Mouse (Mus musculus) heart, embryonic 13.5 days (tissue): ENCODE measurements at regions not wholly inside any gene's neighbourhood (a gene's known extent, or its start where the extent isn't known, plus 50 kb on each side); places are given as distances from the start of the nearest gene placed in this dataset.

Experiments used
- ATAC-seq: fragments of 200-750 bp; cut with Nextera tagmentation; 2 replicates; pipeline ENCODE4 v1.8.0; 2017; ENCODE audit warnings: moderate TSS enrichment; ENCODE audit not compliant: insufficient number of reproducible peaks, low FRiP score, low TSS enrichment; ENCODE audit errors: extremely low read depth
- H3K27ac ChIP-seq: fragments of 300-500 bp; sonication (generic); replicated peaks from 2 replicates; pipeline ENCODE4 v1.5.1; 2015; ENCODE audit warnings: moderate library complexity, mild to moderate bottlenecking, inconsistent platforms
- H3K27me3 ChIP-seq: fragments of 300-500 bp; sonication (generic); replicated peaks from 2 replicates; pipeline ENCODE4 v1.6.1; 2015; ENCODE audit warnings: mild to moderate bottlenecking, inconsistent platforms
- H3K36me3 ChIP-seq: fragments of 300-500 bp; sonication (generic); 2 replicates; pipeline ENCODE4 v1.6.1; 2015; ENCODE audit warnings: mild to moderate bottlenecking, inconsistent platforms
- H3K4me1 ChIP-seq: fragments of 300-500 bp; sonication (generic); 2 replicates; pipeline ENCODE4 v1.6.1; 2015; ENCODE audit warnings: inconsistent platforms
- H3K4me2 ChIP-seq: fragments of 300-500 bp; sonication (generic); 2 replicates; pipeline ENCODE4 v1.6.1; 2015; ENCODE audit warnings: inconsistent platforms, mild to moderate bottlenecking, moderate library complexity
- H3K4me3 ChIP-seq: fragments of 300-500 bp; sonication (generic); 2 replicates; pipeline ENCODE4 v1.5.1; 2015; ENCODE audit warnings: moderate library complexity, mild to moderate bottlenecking, inconsistent platforms
- H3K9ac ChIP-seq: fragments of 300-500 bp; sonication (generic); 2 replicates; pipeline ENCODE4 v1.6.1; 2015; ENCODE audit warnings: inconsistent platforms, mild to moderate bottlenecking, moderate library complexity
- H3K9me3 ChIP-seq: fragments of 300-500 bp; sonication (generic); 2 replicates; pipeline ENCODE4 v1.6.1; 2016; ENCODE audit warnings: inconsistent platforms
- WGBS: fragments of 180-500 bp; shearing (Covaris S2); methylation state at CpG from one replicate; pipeline ENCODE4 v1.1.7; 2015; ENCODE audit warnings: mixed read lengths; 5-methylcytosine and 5-hydroxymethylcytosine counted together

DNA sequence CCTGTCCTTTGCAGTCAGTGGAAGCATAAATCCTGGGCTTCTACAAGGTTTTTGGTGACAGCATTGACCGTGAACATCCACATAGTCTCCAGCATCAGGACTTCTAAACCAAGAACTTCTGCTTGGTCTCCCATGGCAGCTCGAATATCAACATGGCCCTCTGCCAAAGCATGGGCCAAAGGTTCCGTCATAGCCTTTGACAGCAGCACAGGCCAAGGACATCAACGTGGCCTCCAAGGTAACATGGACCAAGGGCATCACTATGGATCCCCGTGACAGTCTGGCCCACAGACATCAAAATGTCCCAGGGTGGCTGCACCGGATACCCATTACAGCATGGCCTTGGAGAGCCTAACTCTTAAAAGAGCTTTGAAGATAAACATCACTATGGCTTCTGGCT, 275.5 kb upstream of the Irx5 start:
- WGBS = 73% methylated on average over 6 of the region's 6 CpGs
- H3K9me3 ChIP-seq = no peaks in the 10 kb centered on the region; the same call in 1 of the 2 replicates
- no peak overlapping the region for H3K27ac ChIP-seq
- H3K27me3 ChIP-seq = peaks cover 4% of the 10 kb centered on the region; the same call in 1 of the 2 replicates
- H3K36me3 ChIP-seq = no peaks in the 10 kb centered on the region
- no peak overlapping the region for H3K4me3 ChIP-seq
- no peak overlapping the region for H3K9ac ChIP-seq
- H3K4me2 ChIP-seq = no peak overlapping the region
- H3K4me1 ChIP-seq = peaks cover 6% of the 10 kb centered on the region
- ATAC-seq = no peak

GRCm38 (mm10) chr8:92080852-92081251, 276.6 kb upstream of the Irx5 start:
- Histone ChIP-seq H3K36me3 (no peaks in the 10 kb centered on the region), H3K27ac (no peak overlapping the region), H3K4me1 (peaks cover 6% of the 10 kb centered on the region), H3K4me3 (no peak overlapping the region), H3K4me2 (no peak overlapping the region), H3K9ac (no peak overlapping the region), H3K9me3 (no peaks in the 10 kb centered on the region; the same call in 1 of the 2 replicates), H3K27me3 (peaks cover 7% of the 10 kb centered on the region; the same call in 1 of the 2 replicates)
- WGBS = 83% methylated on average over 8 of the region's 8 CpGs
- ATAC-seq = no peak

DNA sequence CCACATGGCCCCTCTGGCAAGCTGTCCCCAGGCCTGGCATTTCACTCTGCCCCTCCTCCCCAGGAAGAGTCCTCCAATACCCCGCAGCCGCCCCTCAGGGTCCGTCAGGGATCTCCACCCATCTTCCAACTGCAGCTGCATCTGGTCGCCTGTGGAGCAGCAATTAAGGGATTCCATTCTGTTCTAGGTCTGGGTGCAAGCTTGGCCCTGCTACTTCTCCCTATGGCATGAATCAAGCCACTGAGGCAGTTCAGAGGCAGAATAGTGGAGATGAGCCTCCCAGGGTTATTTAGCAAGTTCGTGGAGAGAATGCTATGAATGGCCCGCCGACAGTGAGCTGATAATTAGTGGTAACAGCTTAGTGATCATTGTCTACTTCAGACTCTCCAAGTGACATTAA, 275.7 kb upstream of the Irx3 start:
- no peak overlapping the region for H3K4me2 ChIP-seq
- H3K27ac ChIP-seq = no peak overlapping the region
- no peak for ATAC-seq
- no peak overlapping the region for H3K4me3 ChIP-seq
- WGBS = 48% methylated on average over 7 of the region's 7 CpGs
- no peaks in the 10 kb centered on the region for H3K9me3 ChIP-seq
- no peak overlapping the region for H3K9ac ChIP-seq
- peaks cover 32% of the 10 kb centered on the region for H3K27me3 ChIP-seq
- no peaks in the 10 kb centered on the region for H3K36me3 ChIP-seq
- H3K4me1 ChIP-seq = no peaks in the 10 kb centered on the region

GRCm38 (mm10) chr8:92072254-92072615, 270.4 kb upstream of the Irx3 start:
- Histone ChIP-seq H3K4me2 (no peak overlapping the region), H3K27ac (no peak overlapping the region), H3K4me1 (no peaks in the 10 kb centered on the region), H3K36me3 (no peaks in the 10 kb centered on the region), H3K9ac (no peak overlapping the region), H3K4me3 (no peak overlapping the region), H3K27me3 (peaks cover 78% of the 10 kb centered on the region), H3K9me3 (no peaks in the 10 kb centered on the region)
- 24% methylated on average over 6 of the region's 6 CpGs for WGBS
- ATAC-seq = no peak

GRCm38 (mm10) chr8:92071305-92072253, 269.7 kb upstream of the Irx3 start:
- no peak for ATAC-seq
- no peak overlapping the region for H3K4me3 ChIP-seq
- H3K4me1 ChIP-seq = 0 out of 2 replicates have a peak, but pooled peaks cover 1% of the 10 kb centered on the region
- no peak overlapping the region for H3K9ac ChIP-seq
- H3K27me3 ChIP-seq = peaks cover 84% of the 10 kb centered on the region
- H3K4me2 ChIP-seq = no peak overlapping the region
- no peaks in the 10 kb centered on the region for H3K36me3 ChIP-seq
- 57% methylated on average over 20 of the region's 21 CpGs for WGBS
- no peak overlapping the region for H3K27ac ChIP-seq
- H3K9me3 ChIP-seq = no peaks in the 10 kb centered on the region

DNA sequence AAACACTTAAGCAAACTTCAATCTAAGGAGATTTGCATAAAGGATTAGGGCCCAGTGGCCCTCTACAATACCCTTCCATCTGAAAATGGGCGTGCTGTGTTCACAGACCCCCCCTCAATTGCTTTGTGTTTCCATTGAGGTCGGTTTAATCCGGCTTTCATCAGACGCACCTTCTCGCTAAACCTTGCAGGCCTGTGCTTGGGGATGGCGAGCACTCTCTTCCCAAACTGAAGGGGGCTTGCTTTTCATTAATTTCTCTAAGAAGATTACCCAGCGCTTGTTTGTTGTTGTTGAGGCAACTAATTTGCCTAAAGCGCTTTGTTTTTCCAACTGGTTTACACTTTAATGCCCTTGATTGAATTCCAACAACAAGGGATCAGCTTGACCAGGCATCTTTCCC, 268.8 kb upstream of the Irx3 start:
- Histone ChIP-seq H3K27ac (no peak overlapping the region), H3K4me1 (peaks cover 8% of the 10 kb centered on the region; the same call in 1 of the 2 replicates), H3K9ac (no peak overlapping the region), H3K4me3 (no peak overlapping the region), H3K36me3 (no peaks in the 10 kb centered on the region), H3K27me3 (peaks cover 84% of the 10 kb centered on the region), H3K4me2 (no peak overlapping the region), H3K9me3 (no peaks in the 10 kb centered on the region)
- no peak for ATAC-seq
- 47% methylated on average over 8 of the region's 8 CpGs for WGBS

DNA sequence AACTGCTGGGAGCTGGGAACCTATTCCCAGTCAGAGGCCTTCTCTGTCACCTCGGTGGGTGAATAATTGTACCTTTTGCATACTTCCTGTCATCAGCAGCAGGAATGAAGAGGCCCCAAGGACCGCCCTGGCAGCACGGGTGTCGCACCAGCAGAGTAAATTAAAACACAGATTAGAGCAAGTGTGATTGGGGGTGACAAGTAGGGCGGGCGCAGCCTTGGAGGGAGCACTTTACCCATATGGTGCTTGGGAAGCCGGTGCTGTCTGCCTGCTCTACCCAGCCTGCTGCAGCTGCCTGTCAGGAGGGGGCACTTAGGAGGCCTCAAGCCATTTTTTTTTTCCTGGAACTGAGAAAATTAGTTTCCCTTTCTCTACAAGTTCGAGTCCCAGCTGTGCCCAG, 264.6 kb upstream of the Irx3 start:
- ATAC-seq = no peak
- H3K27me3 ChIP-seq = peaks cover 87% of the 10 kb centered on the region
- 34% methylated on average over 8 of the region's 8 CpGs for WGBS
- H3K36me3 ChIP-seq = no peaks in the 10 kb centered on the region
- no peaks in the 10 kb centered on the region for H3K9me3 ChIP-seq
- no peak overlapping the region for H3K4me2 ChIP-seq
- H3K4me3 ChIP-seq = no peak overlapping the region
- no peak overlapping the region for H3K9ac ChIP-seq
- peaks cover 13% of the 10 kb centered on the region; the same call in 1 of the 2 replicates for H3K4me1 ChIP-seq
- H3K27ac ChIP-seq = no peak overlapping the region

- Histone ChIP-seq H3K4me2 (no peak overlapping the region), H3K9me3 (no peaks in the 10 kb centered on the region), H3K4me3 (no peak overlapping the region), H3K27me3 (peaks cover 86% of the 10 kb centered on the region), H3K9ac (no peak overlapping the region), H3K27ac (no peak overlapping the region), H3K4me1 (peaks cover 13% of the 10 kb centered on the region; the same call in 1 of the 2 replicates), H3K36me3 (no peaks in the 10 kb centered on the region)
- WGBS = 24% methylated on average over 7 of the region's 9 CpGs
- no peak for ATAC-seq
Observed at GRCm38 (mm10) chr8:92065554-92066239, 263.8 kb upstream of the Irx3 start.

- H3K4me2 ChIP-seq = no peak overlapping the region
- H3K4me3 ChIP-seq = no peak overlapping the region
- 35% methylated on average over 4 of the region's 4 CpGs for WGBS
- H3K9ac ChIP-seq = no peak overlapping the region
- H3K36me3 ChIP-seq = no peaks in the 10 kb centered on the region
- H3K27ac ChIP-seq = no peak overlapping the region
- H3K9me3 ChIP-seq = no peaks in the 10 kb centered on the region
- no peak for ATAC-seq
- H3K4me1 ChIP-seq = peaks cover 13% of the 10 kb centered on the region; the same call in 1 of the 2 replicates
- H3K27me3 ChIP-seq = peaks cover 83% of the 10 kb centered on the region
Observed at GRCm38 (mm10) chr8:92064971-92065370, 263.1 kb upstream of the Irx3 start.

- Histone ChIP-seq H3K9ac (no peak overlapping the region), H3K9me3 (no peaks in the 10 kb centered on the region), H3K4me2 (no peak overlapping the region), H3K4me3 (no peak overlapping the region), H3K27ac (no peak overlapping the region), H3K27me3 (peaks cover 79% of the 10 kb centered on the region), H3K36me3 (no peaks in the 10 kb centered on the region), H3K4me1 (peaks cover 13% of the 10 kb centered on the region; the same call in 1 of the 2 replicates)
- ATAC-seq = no peak
- WGBS = 36% methylated on average over 9 of the region's 9 CpGs
Observed at GRCm38 (mm10) chr8:92064175-92064821, 262.4 kb upstream of the Irx3 start.

- no peak overlapping the region for H3K9ac ChIP-seq
Observed at GRCm38 (mm10) chr8:92063333-92063732, 261.5 kb upstream of the Irx3 start.

More at GRCm38 (mm10) chr8:92063333-92063732, 261.5 kb upstream of the Irx3 start:
- H3K27me3 ChIP-seq = peaks cover 77% of the 10 kb centered on the region
- ATAC-seq = no peak
- H3K36me3 ChIP-seq = no peaks in the 10 kb centered on the region
- no peak overlapping the region for H3K4me3 ChIP-seq
- WGBS = 68% methylated on average over 4 of the region's 4 CpGs
- peaks cover 13% of the 10 kb centered on the region; the same call in 1 of the 2 replicates for H3K4me1 ChIP-seq
- no peak overlapping the region for H3K4me2 ChIP-seq
- no peak overlapping the region for H3K27ac ChIP-seq
- no peaks in the 10 kb centered on the region for H3K9me3 ChIP-seq
